Mouse (Mus musculus) E14TG2a.4 (cell line): ENCODE results near the gene Syt6.

Source experiments
- CTCF ChIP-seq: conservative IDR thresholded peaks from 2 replicates; pipeline ENCODE4 v1.5.1; 2014; ENCODE audit warnings: low read length
- NANOG ChIP-seq: IDR thresholded peaks from 2 replicates; pipeline ENCODE4 v1.6.1; 2014; ENCODE audit warnings: borderline replicate concordance, low read length, mixed read lengths
- POU5F1 ChIP-seq: IDR thresholded peaks from 2 replicates; pipeline ENCODE4 v1.6.1; 2014; ENCODE audit warnings: low read length, borderline replicate concordance

DNA sequence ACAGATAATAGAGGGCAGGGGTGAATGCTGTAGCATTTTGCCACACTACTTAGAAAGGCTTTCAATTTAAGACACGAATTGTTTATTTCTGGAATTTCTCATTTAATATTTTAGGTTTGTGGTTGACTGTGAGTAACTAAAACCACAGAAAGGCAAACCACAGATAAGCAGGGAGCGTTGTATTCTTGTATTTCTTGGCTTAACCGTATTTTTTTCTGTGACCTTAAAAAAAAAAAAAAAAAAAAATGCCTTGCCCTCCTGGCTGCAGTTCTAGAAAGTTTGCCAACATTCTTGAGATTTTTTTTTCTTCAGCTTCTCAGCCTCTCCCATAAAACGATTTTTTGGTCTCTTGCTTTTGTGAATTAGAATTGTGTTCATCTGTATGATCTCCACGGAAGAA lies 18.6 kb downstream of the Syt6 start:
- TF ChIP-seq CTCF (no peak), POU5F1 (no peak), NANOG (no peak)
